Mouse (Mus musculus) monocyte, adult 59 days (primary cell): Measurements from ENCODE around the gene Stat4. TPM values are rescaled to one million over a fixed set of nuclear protein-coding genes. Genes with fewer than 3 reads are reported as not detected.

ENCODE experiments used
- total RNA-seq, 2 experiments: library from RNA; stranded (reverse); gene quantifications; one replicate each; pipeline ENCODE4 v1.2.4; 2023

Gene Stat4
- total RNA-seq = 10 to 100 TPM; 18.6 to 20.1 TPM

GRCm38 (mm10) chr1:51986848-51987247 lies at the start of gene Stat4:
Gene Stat4, plus strand, starts transcription at chr1:51987148.

DNA sequence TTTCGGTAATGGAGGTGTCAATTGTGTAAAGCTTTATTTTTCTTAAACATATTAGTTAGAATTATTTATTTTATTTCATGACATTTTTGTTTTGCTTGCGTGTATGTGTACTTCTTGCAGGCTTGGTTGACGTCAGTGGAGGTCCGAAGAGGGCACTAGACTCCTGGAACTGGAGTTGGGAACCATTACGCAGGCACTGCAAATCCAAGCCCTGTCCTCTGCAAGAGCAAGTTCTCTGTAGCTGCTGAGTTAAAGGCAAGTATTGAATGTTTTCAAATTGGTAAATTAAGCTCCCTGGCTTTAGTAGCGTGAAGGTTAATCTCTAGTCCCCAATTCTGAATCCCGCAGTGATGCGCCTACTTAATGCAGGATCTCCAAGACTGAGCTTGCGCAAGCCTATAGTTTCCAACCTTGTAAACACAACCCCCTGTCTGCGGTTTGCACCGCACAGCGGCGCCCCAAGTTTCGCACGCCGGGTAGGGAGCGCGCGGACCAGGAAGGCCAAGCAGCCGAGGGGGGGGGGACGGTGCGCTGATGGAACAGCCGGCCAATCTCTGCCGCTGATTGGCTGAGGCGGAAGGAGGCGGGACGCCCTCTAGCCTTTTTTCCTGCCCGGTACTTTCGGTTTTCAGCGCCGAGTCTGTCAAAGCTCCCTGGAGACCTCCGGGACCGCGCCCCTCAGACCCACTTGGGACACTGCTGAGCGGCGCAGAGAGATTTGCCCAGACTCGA lies 132.1 kb downstream of the Stat4 start, which contains the start of gene Stat1:
Stat1 (plus strand) TSS at position 581 of the 732 bp plus-strand sequence.

Other genes with a start within 250 kb of the Stat4 start
- 1 to 10 TPM; 3.8 to 4.1 TPM for gene Myo1b, start 71.1 kb upstream of the Stat4 start, total RNA-seq
- gene Stat1, start 132.3 kb downstream of the Stat4 start, total RNA-seq = 100 to 1,000 TPM; 179 to 219 TPM
- gene Gls, start 246.1 kb downstream of the Stat4 start, total RNA-seq = 100 to 1,000 TPM; 177 to 188 TPM